Mouse (Mus musculus) left cerebral cortex, postnatal 14 days (tissue): ENCODE measurements around the gene Sirt7. TPM values are rescaled to one million over a fixed set of nuclear protein-coding genes. Genes with fewer than 3 reads are reported as not detected.

Experiments
- DNase-seq, 2 experiments: peaks; one replicate each; pipeline ENCODE4 v3.0.0; 2021 to 2022; ENCODE audit warnings: low spot score in 2 of 2, mixed read lengths in 1 of 2
- intact Hi-C: fragments of 180-260 bp; cut with DNase I; formaldehyde crosslinking; loops from one replicate; pipeline ENCODE4 v1.15.1; 2025
- total RNA-seq, 2 experiments: library from RNA; stranded (reverse); gene quantifications; 2 replicates each; pipeline ENCODE4 v1.2.3; 2021

Sirt7 gene
- total RNA-seq, 2 experiments from 2014 or later, result 34.7 to 42.4 TPM

GRCm38 (mm10) chr11:120642939-120643600 is 18.0 kb upstream of the Sirt7 start:
- DNase-seq, result no peak
- intact Hi-C loops, result no loop called here

- no peak for DNase-seq
- intact Hi-C loops, result no loop called here
These were observed 16.8 kb upstream of the Sirt7 start for GRCm38 (mm10) chr11:120641869-120642268.

GRCm38 (mm10) chr11:120641255-120641654 is 16.2 kb upstream of the Sirt7 start:
- intact Hi-C loops, result no loop called here
- no peak for DNase-seq

GRCm38 (mm10) chr11:120634810-120635209 is 9.8 kb upstream of the Sirt7 start:
- intact Hi-C loops, result no loop called here
- DNase-seq, result no peak

- DNase-seq, result peak; percentile 95 to 97
- intact Hi-C loops, result no loop called here
These were observed 8.7 kb upstream of the Sirt7 start, which contains the start of gene Mafg for GRCm38 (mm10) chr11:120633520-120634343. Mafg (minus strand) TSS chr11:120633600.

GRCm38 (mm10) chr11:120632559-120633519 is 7.8 kb upstream of the Sirt7 start:
- intact Hi-C loops, result no loop called here
- DNase-seq, result peak in 1 of 2 experiments; percentile 69

- no peak for DNase-seq
- intact Hi-C loops, result no loop called here
These were observed 6.8 kb upstream of the Sirt7 start for GRCm38 (mm10) chr11:120631726-120632448.

GRCm38 (mm10) chr11:120630881-120631725 is 6.1 kb upstream of the Sirt7 start:
- intact Hi-C loops, result no loop called here
- DNase-seq, result no peak

- intact Hi-C loops, result no loop called here
- peak in 1 of 2 experiments; percentile 1 for DNase-seq
These were observed 5.4 kb upstream of the Sirt7 start for GRCm38 (mm10) chr11:120630401-120630871.

- DNase-seq, result no peak
- intact Hi-C loops, result loop anchor here (5.0 kb wide), 1 partner anchor 82 kb away; the partner anchor contains the start of genes Cenpx and Lrrc45
These were observed 4.9 kb upstream of the Sirt7 start for GRCm38 (mm10) chr11:120629911-120630310.

GRCm38 (mm10) chr11:120629341-120629730 is 4.3 kb upstream of the Sirt7 start:
- intact Hi-C loops, result loop anchor here (5.0 kb wide), 1 partner anchor 83 kb away; the partner anchor contains the start of genes Cenpx and Lrrc45
- no peak for DNase-seq

- intact Hi-C loops, result loop anchor here (5.0 kb wide), 1 partner anchor 84 kb away; the partner anchor contains the start of genes Cenpx and Lrrc45
- DNase-seq, result no peak
These were observed 3.7 kb upstream of the Sirt7 start for GRCm38 (mm10) chr11:120628601-120629340.

- intact Hi-C loops, result loop anchor here (5.0 kb wide), 1 partner anchor 85 kb away; the partner anchor contains the start of genes Cenpx and Lrrc45
- no peak for DNase-seq
These were observed 2.6 kb upstream of the Sirt7 start for GRCm38 (mm10) chr11:120627468-120628300.

- no peak for DNase-seq
- intact Hi-C loops, result loop anchor here (5.0 kb wide), 1 partner anchor 85 kb away; the partner anchor contains the start of genes Cenpx and Lrrc45
These were observed 1.9 kb upstream of the Sirt7 start for GRCm38 (mm10) chr11:120626785-120627467.

- intact Hi-C loops, result loop anchor here (5.0 kb wide), 2 partner anchors 88 to 153 kb away; partner anchors contain the start of genes Cenpx and Lrrc45
These were observed 344 bp downstream of the Sirt7 start for GRCm38 (mm10) chr11:120624680-120625111.

More at GRCm38 (mm10) chr11:120624680-120625111, 344 bp downstream of the Sirt7 start:
- DNase-seq, result peak; percentile 83 to 89
